Mouse (Mus musculus) CH12.LX (cell line): ENCODE measurements around the gene Ctla4.

ENCODE experiments used
- CTCF ChIP-seq, 2 experiments: IDR thresholded peaks in 1 of 2; conservative IDR thresholded peaks in 1 of 2; 2 replicates each; pipeline ENCODE4 v1.5.1; 2011 to 2012; ENCODE audit warnings: low read depth in 2 of 2, low read length in 2 of 2, improper control_type of control experiment in 1 of 2, inconsistent platforms in 1 of 2, mild to moderate bottlenecking in 1 of 2, moderate library complexity in 1 of 2
- ETS1 ChIP-seq: conservative IDR thresholded peaks from 2 replicates; pipeline ENCODE4 v1.6.1; 2012; ENCODE audit warnings: low read depth, mild to moderate bottlenecking, inconsistent platforms, low read length, improper control_type of control experiment, moderate library complexity

DNA sequence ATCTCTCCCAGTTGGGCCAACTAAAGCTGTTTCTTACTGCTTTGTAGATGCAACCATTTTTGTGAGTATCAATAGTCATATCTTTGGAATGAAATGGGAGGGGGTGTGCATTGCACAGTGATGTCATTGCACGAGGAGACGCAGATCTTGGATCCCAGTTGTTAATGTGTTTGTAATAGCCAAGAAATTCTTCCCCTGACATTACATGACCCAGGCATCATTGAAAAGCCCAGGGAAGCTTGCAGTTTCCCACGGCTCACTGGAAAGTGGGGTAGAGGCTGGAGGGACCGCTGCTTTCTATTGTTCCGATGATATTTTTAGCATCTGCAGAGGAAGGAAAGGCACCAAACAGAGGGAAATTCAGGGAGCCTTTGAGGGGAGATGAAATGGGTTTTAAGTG is 25.8 kb upstream of the Ctla4 start:
- no peak for TF ChIP-seq CTCF (conservative IDR thresholded peaks at IDR 0.05 in 1 of 2, IDR thresholded peaks at IDR 0.05 in 1 of 2; ENCODE audit: low read depth in 2 of 2, low read length in 2 of 2)
- TF ChIP-seq ETS1, result no peak
